Mouse (Mus musculus): Measurements from ENCODE around the gene Olfr1396.

DNA sequence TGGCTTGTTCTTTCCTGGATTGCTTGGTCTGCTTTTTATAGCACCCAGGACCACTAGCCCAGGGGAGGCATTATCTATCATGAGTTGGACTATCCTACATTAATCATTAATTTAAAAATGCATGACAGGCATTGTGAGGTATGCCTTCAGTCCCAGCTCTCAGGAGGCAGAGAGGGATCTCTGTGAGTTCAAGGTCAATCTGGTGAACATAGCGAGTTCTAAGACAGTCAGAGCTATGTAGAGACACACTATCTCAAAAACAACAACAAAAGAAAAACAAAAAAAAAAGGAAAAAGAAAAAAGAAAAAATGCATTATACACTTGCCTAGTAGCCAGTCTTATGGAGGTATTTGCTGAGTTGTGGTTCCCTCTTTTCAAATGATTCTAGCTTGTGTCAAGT is 30.3 kb downstream of the Olfr1396 start:
- TF ChIP-seq POLR2A (IDR thresholded peaks at IDR 0.05; ENCODE audit: insufficient read depth, low read length) (no peak), EP300 (IDR thresholded peaks at IDR 0.05; ENCODE audit: insufficient read depth, low read depth, low read length) (no peak), CTCF (IDR thresholded peaks at IDR 0.05; ENCODE audit: low read depth, low read length) (no peak)

Data from ES-Bruce4 (cell line).